Mouse (Mus musculus): ENCODE measurements around the gene Cidec. TPM values are rescaled to one million over a fixed set of nuclear protein-coding genes. Genes with fewer than 3 reads are reported as not detected.
A peak's percentile ranks its signal among the peaks of the same experiment; 100 is the strongest.

Cidec gene
- total RNA-seq, 2 experiments from 2014 or later: 9.6 to 41.2 TPM

- no peak for DNase-seq
- intact Hi-C loops (cut with DNase I): no loop called here
Observed at GRCm38 (mm10) chr6:113447639-113448038, 12.1 kb upstream of the Cidec start.

GRCm38 (mm10) chr6:113444207-113444965 lies 8.8 kb upstream of the Cidec start:
- no peak for DNase-seq
- intact Hi-C loops (cut with DNase I): no loop called here

- intact Hi-C loops (cut with DNase I): no loop called here
Observed at GRCm38 (mm10) chr6:113443091-113443490, 7.5 kb upstream of the Cidec start.

GRCm38 (mm10) chr6:113442442-113443090 lies 7.0 kb upstream of the Cidec start, which contains the start of gene Jagn1:
Jagn1 (plus strand) TSS chr6:113442569.
- DNase-seq: peak; percentile 95 to 97
- intact Hi-C loops (cut with DNase I): no loop called here

More at GRCm38 (mm10) chr6:113443091-113443490, 7.5 kb upstream of the Cidec start:
- DNase-seq: no peak

- intact Hi-C loops (cut with DNase I): no loop called here
- no peak for DNase-seq
Observed at GRCm38 (mm10) chr6:113442087-113442441, 6.5 kb upstream of the Cidec start.

GRCm38 (mm10) chr6:113441147-113441680 lies 5.7 kb upstream of the Cidec start:
- intact Hi-C loops (cut with DNase I): loop anchor here (1.0 kb wide), 1 partner anchor 28 kb away; no protein-coding TSS in a partner anchor

GRCm38 (mm10) chr6:113440686-113441085 lies 5.1 kb upstream of the Cidec start:
- DNase-seq: no peak
- intact Hi-C loops (cut with DNase I): loop anchor here (1.0 kb wide), 1 partner anchor 29 kb away; no protein-coding TSS in a partner anchor

More at GRCm38 (mm10) chr6:113441147-113441680, 5.7 kb upstream of the Cidec start:
- peak; percentile 74 to 81 for DNase-seq

GRCm38 (mm10) chr6:113438721-113439430 lies 3.3 kb upstream of the Cidec start:
- DNase-seq: no peak
- intact Hi-C loops (cut with DNase I): no loop called here

- DNase-seq: no peak
- intact Hi-C loops (cut with DNase I): no loop called here
Observed at GRCm38 (mm10) chr6:113437135-113437534, 1.6 kb upstream of the Cidec start.

GRCm38 (mm10) chr6:113434691-113435090 lies 869 bp downstream of the Cidec start:
- intact Hi-C loops (cut with DNase I): no loop called here
- DNase-seq: no peak

GRCm38 (mm10) chr6:113433661-113434060 lies 1.9 kb downstream of the Cidec start:
- intact Hi-C loops (cut with DNase I): no loop called here
- no peak for DNase-seq

GRCm38 (mm10) chr6:113431801-113432200 lies 3.8 kb downstream of the Cidec start:
- intact Hi-C loops (cut with DNase I): no loop called here

GRCm38 (mm10) chr6:113430846-113431245 lies 4.7 kb downstream of the Cidec start:
- intact Hi-C loops (cut with DNase I): no loop called here

More at GRCm38 (mm10) chr6:113431801-113432200, 3.8 kb downstream of the Cidec start:
- no peak for DNase-seq

GRCm38 (mm10) chr6:113429965-113430364 lies 5.6 kb downstream of the Cidec start:
- intact Hi-C loops (cut with DNase I): no loop called here
- no peak for DNase-seq

More at GRCm38 (mm10) chr6:113430846-113431245, 4.7 kb downstream of the Cidec start:
- DNase-seq: no peak

GRCm38 (mm10) chr6:113428006-113428405 lies 7.6 kb downstream of the Cidec start:
- no peak for DNase-seq
- intact Hi-C loops (cut with DNase I): no loop called here

GRCm38 (mm10) chr6:113427397-113427796 lies 8.2 kb downstream of the Cidec start:
- DNase-seq: peak; percentile 23 to 63

GRCm38 (mm10) chr6:113426696-113427095 lies 8.9 kb downstream of the Cidec start:
- DNase-seq: no peak
- intact Hi-C loops (cut with DNase I): no loop called here

More at GRCm38 (mm10) chr6:113427397-113427796, 8.2 kb downstream of the Cidec start:
- intact Hi-C loops (cut with DNase I): no loop called here

GRCm38 (mm10) chr6:113424187-113424586 lies 11.4 kb downstream of the Cidec start:
- DNase-seq: peak in 1 of 2 experiments; percentile 30
- intact Hi-C loops (cut with DNase I): no loop called here

GRCm38 (mm10) chr6:113423000-113423399 lies 12.6 kb downstream of the Cidec start:
- intact Hi-C loops (cut with DNase I): no loop called here
- DNase-seq: no peak

GRCm38 (mm10) chr6:113419199-113419587 lies 16.4 kb downstream of the Cidec start, which contains the start of gene Rpusd3:
Rpusd3 (minus strand) TSS chr6:113419340.
- peak; percentile 98 to 100 for DNase-seq
- intact Hi-C loops (cut with DNase I): no loop called here

All from heart, postnatal 10 days (tissue).